Mouse (Mus musculus): ENCODE measurements around the gene Marveld1. TPM values are rescaled to one million over a fixed set of nuclear protein-coding genes. Genes with fewer than 3 reads are reported as not detected.

Gene Marveld1
- polyA plus RNA-seq, 1 experiment from 2014 or later, result 4.0 TPM

GRCm38 (mm10) chr19:42128052-42128740 lies 19.0 kb upstream of the Marveld1 start:
- ATAC-seq (ENCODE audit: low FRiP score), result peak; percentile 15
- H3K9me3 ChIP-seq (replicated peaks), result no peaks in the 10 kb centered on the region
- peak overlapping the region; percentile 64 for H3K4me3 ChIP-seq (replicated peaks)
- 5% methylated on average over 23 of the region's 23 CpGs for WGBS
- peaks cover 9% of the 10 kb centered on the region for H3K27me3 ChIP-seq (replicated peaks)
- peak overlapping the region; percentile 98 for H3K4me2 ChIP-seq
- H3K36me3 ChIP-seq, result peaks cover 15% of the 10 kb centered on the region
- peaks cover 24% of the 10 kb centered on the region for H3K4me1 ChIP-seq
- peak overlapping the region; percentile 69 for H3K27ac ChIP-seq (replicated peaks)
- peak overlapping the region; percentile 70 for H3K9ac ChIP-seq (replicated peaks)

- peaks cover 9% of the 10 kb centered on the region for H3K27me3 ChIP-seq (replicated peaks)
- H3K27ac ChIP-seq (replicated peaks), result peak within 1 kb of the TSS; percentile 69
- H3K9ac ChIP-seq (replicated peaks), result peak within 1 kb of the TSS; percentile 70
- H3K4me3 ChIP-seq (replicated peaks), result peak within 1 kb of the TSS; percentile 64
- H3K4me2 ChIP-seq, result peak within 1 kb of the TSS; percentile 98
- H3K4me1 ChIP-seq, result peaks cover 24% of the 10 kb centered on the region
- peak; percentile 97 for ATAC-seq (ENCODE audit: low FRiP score)
- H3K36me3 ChIP-seq, result peaks cover 8% of the 10 kb centered on the region; the same call in 1 of the 2 replicates
- H3K9me3 ChIP-seq (replicated peaks), result no peaks in the 10 kb centered on the region
- WGBS, result under 1% methylated on average over 54 of the region's 54 CpGs
These were observed 18.3 kb upstream of the Marveld1 start, which contains the start of gene Avpi1 for GRCm38 (mm10) chr19:42128787-42129508. Gene Avpi1, minus strand, starts transcription at chr19:42129059.

GRCm38 (mm10) chr19:42129509-42130293 lies 17.5 kb upstream of the Marveld1 start:
- Histone ChIP-seq H3K36me3 (0 out of 2 replicates have a peak, but pooled peaks cover 3% of the 10 kb centered on the region), H3K4me3 (replicated peaks) (peak overlapping the region; percentile 64), H3K27me3 (replicated peaks) (peaks cover 9% of the 10 kb centered on the region), H3K4me1 (peaks cover 24% of the 10 kb centered on the region), H3K27ac (replicated peaks) (peak overlapping the region; percentile 61), H3K9ac (replicated peaks) (peak overlapping the region; percentile 70), H3K4me2 (peak overlapping the region; percentile 98), H3K9me3 (replicated peaks) (no peaks in the 10 kb centered on the region)
- WGBS, result 8% methylated on average over 14 of the region's 14 CpGs
- peak; percentile 29 for ATAC-seq (ENCODE audit: low FRiP score)

- 36% methylated on average over 3 of the region's 3 CpGs for WGBS
- H3K9me3 ChIP-seq (replicated peaks), result no peaks in the 10 kb centered on the region
- no peaks in the 10 kb centered on the region for H3K36me3 ChIP-seq
- H3K4me3 ChIP-seq (replicated peaks), result no peak overlapping the region
- H3K9ac ChIP-seq (replicated peaks), result no peak overlapping the region
- H3K4me2 ChIP-seq, result no peak overlapping the region
- ATAC-seq (ENCODE audit: low FRiP score), result no peak
- H3K27me3 ChIP-seq (replicated peaks), result peaks cover 9% of the 10 kb centered on the region
- H3K4me1 ChIP-seq, result peaks cover 24% of the 10 kb centered on the region
- H3K27ac ChIP-seq (replicated peaks), result no peak overlapping the region
These were observed 16.9 kb upstream of the Marveld1 start for GRCm38 (mm10) chr19:42130294-42130606.

- Histone ChIP-seq H3K4me1 (peaks cover 24% of the 10 kb centered on the region), H3K27ac (replicated peaks) (no peak overlapping the region)
- 58% methylated on average over 5 of the region's 5 CpGs for WGBS
These were observed 16.1 kb upstream of the Marveld1 start for GRCm38 (mm10) chr19:42131101-42131500.

GRCm38 (mm10) chr19:42135070-42135469 lies 12.1 kb upstream of the Marveld1 start:
- H3K9ac ChIP-seq (replicated peaks), result no peak overlapping the region
- ATAC-seq (ENCODE audit: low FRiP score), result no peak
- peaks cover 2% of the 10 kb centered on the region; the same call in 1 of the 2 replicates for H3K4me1 ChIP-seq
- no peak overlapping the region for H3K4me2 ChIP-seq
- H3K27ac ChIP-seq (replicated peaks), result no peak overlapping the region
- no peaks in the 10 kb centered on the region for H3K27me3 ChIP-seq (replicated peaks)
- no peaks in the 10 kb centered on the region for H3K36me3 ChIP-seq
- H3K4me3 ChIP-seq (replicated peaks), result no peak overlapping the region
- no peaks in the 10 kb centered on the region for H3K9me3 ChIP-seq (replicated peaks)

More at GRCm38 (mm10) chr19:42131101-42131500, 16.1 kb upstream of the Marveld1 start:
- no peak overlapping the region for H3K4me2 ChIP-seq
- no peak for ATAC-seq (ENCODE audit: low FRiP score)
- H3K9me3 ChIP-seq (replicated peaks), result no peaks in the 10 kb centered on the region
- H3K27me3 ChIP-seq (replicated peaks), result peaks cover 9% of the 10 kb centered on the region
- no peak overlapping the region for H3K4me3 ChIP-seq (replicated peaks)
- no peak overlapping the region for H3K9ac ChIP-seq (replicated peaks)
- H3K36me3 ChIP-seq, result no peaks in the 10 kb centered on the region

GRCm38 (mm10) chr19:42136126-42136525 lies 11.1 kb upstream of the Marveld1 start:
- Histone ChIP-seq H3K9ac (replicated peaks) (no peak overlapping the region), H3K27ac (replicated peaks) (no peak overlapping the region), H3K4me2 (no peak overlapping the region), H3K4me3 (replicated peaks) (no peak overlapping the region), H3K27me3 (replicated peaks) (no peaks in the 10 kb centered on the region), H3K4me1 (no peaks in the 10 kb centered on the region), H3K9me3 (replicated peaks) (no peaks in the 10 kb centered on the region), H3K36me3 (no peaks in the 10 kb centered on the region)
- WGBS, result 25% methylated on average over 5 of the region's 5 CpGs
- ATAC-seq (ENCODE audit: low FRiP score), result no peak

- Histone ChIP-seq H3K4me2 (no peak overlapping the region), H3K36me3 (no peaks in the 10 kb centered on the region), H3K9ac (replicated peaks) (no peak overlapping the region), H3K27me3 (replicated peaks) (no peaks in the 10 kb centered on the region), H3K4me3 (replicated peaks) (no peak overlapping the region), H3K4me1 (no peaks in the 10 kb centered on the region), H3K27ac (replicated peaks) (no peak overlapping the region), H3K9me3 (replicated peaks) (no peaks in the 10 kb centered on the region)
- no peak for ATAC-seq (ENCODE audit: low FRiP score)
- WGBS, result 92% methylated on average over 4 of the region's 4 CpGs
These were observed 10.0 kb upstream of the Marveld1 start for GRCm38 (mm10) chr19:42137167-42137672.

- H3K4me2 ChIP-seq, result no peak overlapping the region
- H3K27ac ChIP-seq (replicated peaks), result no peak overlapping the region
- no peaks in the 10 kb centered on the region for H3K36me3 ChIP-seq
- no peaks in the 10 kb centered on the region for H3K9me3 ChIP-seq (replicated peaks)
- 88% methylated on average over 15 of the region's 15 CpGs for WGBS
- H3K27me3 ChIP-seq (replicated peaks), result no peaks in the 10 kb centered on the region
- no peak for ATAC-seq (ENCODE audit: low FRiP score)
- H3K4me3 ChIP-seq (replicated peaks), result no peak overlapping the region
- H3K9ac ChIP-seq (replicated peaks), result no peak overlapping the region
- no peaks in the 10 kb centered on the region for H3K4me1 ChIP-seq
These were observed 8.5 kb upstream of the Marveld1 start for GRCm38 (mm10) chr19:42138517-42139285.

- H3K4me3 ChIP-seq (replicated peaks), result no peak overlapping the region
- no peaks in the 10 kb centered on the region for H3K36me3 ChIP-seq
- 82% methylated on average over 5 of the region's 5 CpGs for WGBS
- no peaks in the 10 kb centered on the region for H3K27me3 ChIP-seq (replicated peaks)
- H3K9ac ChIP-seq (replicated peaks), result no peak overlapping the region
- H3K27ac ChIP-seq (replicated peaks), result no peak overlapping the region
- no peak for ATAC-seq (ENCODE audit: low FRiP score)
- no peak overlapping the region for H3K4me2 ChIP-seq
- H3K4me1 ChIP-seq, result no peaks in the 10 kb centered on the region
- H3K9me3 ChIP-seq (replicated peaks), result no peaks in the 10 kb centered on the region
These were observed 7.3 kb upstream of the Marveld1 start for GRCm38 (mm10) chr19:42139724-42140517.
